Mouse (Mus musculus): ENCODE measurements around the gene Gemin7.

DNA sequence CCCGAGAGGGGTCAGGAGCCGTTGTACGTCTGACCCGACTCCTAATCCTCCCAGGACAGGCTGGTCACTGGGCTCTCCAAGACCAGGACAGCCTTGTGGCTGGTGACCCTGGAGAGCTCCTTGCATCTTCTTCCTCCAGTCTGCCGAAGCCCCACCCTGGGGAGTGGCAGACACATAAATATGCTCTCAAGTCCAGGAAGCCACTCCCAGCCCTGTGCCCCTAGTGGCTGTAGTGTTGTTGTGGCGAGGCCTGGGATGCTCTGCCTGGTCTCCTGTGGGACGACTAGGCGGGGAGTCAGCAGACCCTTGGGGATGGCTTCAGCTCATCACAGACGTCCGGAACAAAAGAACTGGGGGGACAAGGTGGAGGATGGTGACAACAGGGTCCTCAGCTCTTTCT, 46.3 kb downstream of the Gemin7 start:
- TF ChIP-seq CTCF (IDR thresholded peaks at IDR 0.05; ENCODE audit: control insufficient read depth, insufficient read depth, insufficient read length) (no peak), MYOG (IDR thresholded peaks at IDR 0.05; ENCODE audit: control insufficient read depth, extremely low read depth, insufficient read length) (no peak), MYOD1 (IDR thresholded peaks at IDR 0.05; ENCODE audit: control insufficient read depth, insufficient read length, low read depth) (no peak), MAX (IDR thresholded peaks at IDR 0.05) (no peak), USF1 (IDR thresholded peaks at IDR 0.05; ENCODE audit: low read depth) (no peak)

Measured in C2C12 (cell line).